In the genomic region with DNA sequence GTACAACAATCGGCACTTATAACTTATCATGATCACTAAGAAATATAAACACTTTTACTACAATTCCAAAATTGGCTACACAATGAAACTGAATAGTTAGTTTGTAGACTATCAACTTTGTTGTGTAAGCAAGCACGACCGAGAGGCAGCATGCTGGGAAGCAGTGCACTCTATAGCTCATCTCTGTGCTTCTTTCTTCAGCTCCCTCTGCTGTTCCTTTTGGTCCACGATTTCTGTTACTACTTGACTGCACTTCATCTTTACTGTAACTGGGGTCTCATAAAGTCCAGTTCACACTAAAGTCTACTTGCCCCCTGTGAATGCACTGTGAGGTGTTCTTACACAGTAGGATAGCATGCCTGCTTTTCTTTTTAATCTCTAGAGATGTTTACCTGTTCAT, we compare ENCODE assay signal across 15 mouse cellular contexts.
DNase-seq lines count a peak whose midpoint lies in the region; ATAC-seq and TF ChIP-seq lines count a peak whose summit lies in the region.
"Had no signal": no experiment of that assay in that cellular context is flagged by ENCODE, and none has a peak within 500 bp of the region (broad histone marks: within the 10 kb centered on the region; RNA-seq: fewer than 3 reads in every experiment).

No protein-coding gene starts in this region.

- no peak for TF ChIP-seq EP300 in heart, adult 2 months (IDR thresholded peaks at IDR 0.05; ENCODE audit: insufficient read depth, low read depth, low read length)

- no peaks in the 10 kb centered on the region for H3K79me2 ChIP-seq in heart, adult 2 months (replicated peaks; ENCODE audit: control insufficient read depth, insufficient read depth, low read length)

- no peak overlapping the region for H3K4me2 ChIP-seq in midbrain, postnatal 0 days (ENCODE audit: low read depth, low read length, poor library complexity, severe bottlenecking)
- H3K4me2 ChIP-seq in midbrain, embryonic 15.5 days: no peak overlapping the region
- H3K4me2 ChIP-seq: liver, embryonic 13.5 days had no signal

- no peak overlapping the region for H3K27ac ChIP-seq in heart, adult 2 months
- no peak overlapping the region for H3K27ac ChIP-seq in midbrain, postnatal 0 days (ENCODE audit: low read depth, low read length)
- no peak overlapping the region for H3K27ac ChIP-seq in midbrain, embryonic 15.5 days
- H3K27ac ChIP-seq: liver, embryonic 13.5 days had no signal

- no peak overlapping the region for H3K4me3 ChIP-seq in heart, adult 2 months
- H3K4me3 ChIP-seq in midbrain, postnatal 0 days (ENCODE audit: low read depth, low read length): no peak overlapping the region
- H3K4me3 ChIP-seq in midbrain, embryonic 15.5 days: no peak overlapping the region
- H3K4me3 ChIP-seq: erythroblast, embryonic 14.5 days; liver, embryonic 13.5 days; megakaryocyte, embryonic 14.5 days; myocyte had no signal

- H3K36me3 ChIP-seq in heart, adult 2 months (ENCODE audit: control insufficient read depth, insufficient read depth, low read length): no peaks in the 10 kb centered on the region
- H3K36me3 ChIP-seq in midbrain, postnatal 0 days (ENCODE audit: insufficient read depth, low read length): no peaks in the 10 kb centered on the region
- H3K36me3 ChIP-seq in midbrain, embryonic 15.5 days (replicated peaks): no peaks in the 10 kb centered on the region
- H3K36me3 ChIP-seq: liver, embryonic 13.5 days had no signal

- H3K9ac ChIP-seq in heart, adult 2 months (ENCODE audit: low read depth, low read length): no peak overlapping the region
- no peak overlapping the region for H3K9ac ChIP-seq in midbrain, postnatal 0 days (replicated peaks; ENCODE audit: low read length, poor library complexity, severe bottlenecking)
- H3K9ac ChIP-seq in midbrain, embryonic 15.5 days: no peak overlapping the region
- H3K9ac ChIP-seq: liver, embryonic 13.5 days had no signal

- intact Hi-C loops in heart, adult 2 months (cut with DNase I): no loop called here

- TF ChIP-seq POLR2A in heart, adult 2 months (IDR thresholded peaks at IDR 0.05; ENCODE audit: insufficient read depth, low read depth, low read length): no peak
- TF ChIP-seq POLR2A in brain, embryonic 14.5 days (IDR thresholded peaks at IDR 0.05; ENCODE audit: borderline replicate concordance, extremely low read depth, insufficient read depth, insufficient read length, poor library complexity, severe bottlenecking): no peak

- no peaks in the 10 kb centered on the region for H3K4me1 ChIP-seq in heart, adult 2 months (ENCODE audit: control insufficient read depth, insufficient read depth, low read length)
- no peaks in the 10 kb centered on the region for H3K4me1 ChIP-seq in midbrain, postnatal 0 days (ENCODE audit: insufficient read depth, low read length)
- no peaks in the 10 kb centered on the region for H3K4me1 ChIP-seq in midbrain, embryonic 15.5 days
- H3K4me1 ChIP-seq: liver, embryonic 13.5 days; megakaryocyte, embryonic 14.5 days had no signal

- WGBS in heart, adult 2 months: 65% methylated on average over 4 of the region's 4 CpGs
- 76% methylated on average over 4 of the region's 4 CpGs for WGBS in midbrain, postnatal 0 days
- 79% methylated on average over 4 of the region's 4 CpGs for WGBS in midbrain, embryonic 15.5 days

- no peak for ATAC-seq in midbrain, postnatal 0 days (ENCODE audit: low FRiP score)
- ATAC-seq in midbrain, embryonic 15.5 days (replicated peaks): no peak
- ATAC-seq: CD4-positive, CD25-positive, alpha-beta regulatory T cell, adult 4 months had no signal

- peak; percentile 20; the same call in 1 of the 2 replicates for TF ChIP-seq CTCF in heart, adult 2 months (IDR thresholded peaks at IDR 0.05)
- peak; percentile 62 for TF ChIP-seq CTCF in midbrain, postnatal 0 days (IDR thresholded peaks at IDR 0.05)
- peak; percentile 14; the same call in 1 of the 2 replicates for TF ChIP-seq CTCF in brain, embryonic 14.5 days (IDR thresholded peaks at IDR 0.05; ENCODE audit: borderline replicate concordance, extremely low read depth, insufficient read depth, insufficient read length)

- no peaks in the 10 kb centered on the region for H3K9me3 ChIP-seq in midbrain, postnatal 0 days (ENCODE audit: low read length)
- H3K9me3 ChIP-seq in midbrain, embryonic 15.5 days: no peaks in the 10 kb centered on the region
- H3K9me3 ChIP-seq: liver, embryonic 13.5 days; megakaryocyte, embryonic 14.5 days had no signal

- no peak for DNase-seq in heart, adult 2 months
- DNase-seq in heart, postnatal 4 days: no peak
- peak; percentile 36 for DNase-seq in kidney, postnatal 10 days
- DNase-seq in kidney, postnatal 25 days: no peak
- peak; percentile 52 for DNase-seq in midbrain, postnatal 0 days (ENCODE audit: low spot score)
- peak; percentile 30 for DNase-seq in brain, embryonic 14.5 days (ENCODE audit: low read depth)
- no peak for DNase-seq in urinary bladder, postnatal 25 days (ENCODE audit: low spot score)
- DNase-seq: adrenal gland, postnatal 10 days; heart, adult 11 months; liver, embryonic 13.5 days had no signal

- H3K27me3 ChIP-seq in heart, adult 2 months (ENCODE audit: control insufficient read depth, insufficient read depth, low read length): no peaks in the 10 kb centered on the region
- no peaks in the 10 kb centered on the region for H3K27me3 ChIP-seq in midbrain, postnatal 0 days (ENCODE audit: insufficient read depth, low read length)
- H3K27me3 ChIP-seq in midbrain, embryonic 15.5 days (replicated peaks): no peaks in the 10 kb centered on the region
- H3K27me3 ChIP-seq: liver, embryonic 13.5 days; megakaryocyte, embryonic 14.5 days had no signal

Comparison
In these comparisons a context has a peak if more than half of its experiments do, and no peak if none do; other contexts are left out.
1. DNase-seq: peak in kidney, postnatal 10 days (single experiment), midbrain, postnatal 0 days (single experiment) and brain, embryonic 14.5 days (single experiment); none in heart, adult 2 months (0 of 2), heart, postnatal 4 days (single experiment), kidney, postnatal 25 days (0 of 2) and urinary bladder, postnatal 25 days (single experiment).
2. Peak in every context shown above with its lines, with median percentiles within 50 percentile points of each other: CTCF ChIP-seq.